Mouse (Mus musculus): ENCODE measurements around the gene Usp46. TPM values are rescaled to one million over a fixed set of nuclear protein-coding genes. Genes with fewer than 3 reads are reported as not detected.

The Usp46 gene
- total and polyA plus RNA-seq, 3 experiments, result 1.7 to 22.5 (median 16.3) TPM

- Histone ChIP-seq H3K36me3 (replicated peaks) (peaks cover 84% of the 10 kb centered on the region), H3K4me1 (ENCODE audit: insufficient read depth, low read depth, low read length) (peaks cover 35% of the 10 kb centered on the region), H3K27me3 (ENCODE audit: insufficient read depth, low read length) (no peaks in the 10 kb centered on the region), H3K9me3 (replicated peaks) (no peaks in the 10 kb centered on the region), H3K4me3 (ENCODE audit: low read depth, low read length) (no peak overlapping the region)
- DNase-seq (ENCODE audit: low spot score), result no peak
- TF ChIP-seq GATA1 (IDR thresholded peaks at IDR 0.05; ENCODE audit: borderline replicate concordance, low read length) (no peak), TAL1 (conservative IDR thresholded peaks at IDR 0.05; ENCODE audit: low read depth, low read length) (no peak), POLR2AphosphoS5 (IDR thresholded peaks at IDR 0.05; ENCODE audit: insufficient replicate concordance, low read depth, low read length) (no peak), GATA2 (IDR thresholded peaks at IDR 0.05; ENCODE audit: borderline replicate concordance, low read depth, low read length) (no peak), CTCF (IDR thresholded peaks at IDR 0.05; ENCODE audit: low read depth, low read length) (no peak)
- ATAC-seq (ENCODE audit: extremely low read depth, insufficient number of reproducible peaks, low FRiP score, poor library complexity, severe bottlenecking), result no peak
Measured at GRCm38 (mm10) chr5:74052171-74052909, 15.9 kb downstream of the Usp46 start.

- peaks cover 32% of the 10 kb centered on the region for H3K4me1 ChIP-seq (ENCODE audit: insufficient read depth, low read depth, low read length)
- TF ChIP-seq GATA2 (IDR thresholded peaks at IDR 0.05; ENCODE audit: borderline replicate concordance, low read depth, low read length), result no peak
- no peak for TF ChIP-seq CTCF (IDR thresholded peaks at IDR 0.05; ENCODE audit: low read depth, low read length)
- TF ChIP-seq GATA1 (IDR thresholded peaks at IDR 0.05; ENCODE audit: borderline replicate concordance, low read length), result no peak
- TF ChIP-seq POLR2AphosphoS5 (IDR thresholded peaks at IDR 0.05; ENCODE audit: insufficient replicate concordance, low read depth, low read length), result no peak
- TF ChIP-seq TAL1 (conservative IDR thresholded peaks at IDR 0.05; ENCODE audit: low read depth, low read length), result no peak
- no peaks in the 10 kb centered on the region for H3K27me3 ChIP-seq (ENCODE audit: insufficient read depth, low read length)
- H3K4me3 ChIP-seq (ENCODE audit: low read depth, low read length), result no peak overlapping the region
- ATAC-seq (ENCODE audit: extremely low read depth, insufficient number of reproducible peaks, low FRiP score, poor library complexity, severe bottlenecking) (no peak), DNase-seq (ENCODE audit: low spot score) (no peak)
- H3K9me3 ChIP-seq (replicated peaks), result no peaks in the 10 kb centered on the region
- peaks cover 85% of the 10 kb centered on the region for H3K36me3 ChIP-seq (replicated peaks)
Measured at GRCm38 (mm10) chr5:74051394-74052170, 16.6 kb downstream of the Usp46 start.

GRCm38 (mm10) chr5:74050903-74051302 lies 17.3 kb downstream of the Usp46 start:
- no peak for TF ChIP-seq GATA1 (IDR thresholded peaks at IDR 0.05; ENCODE audit: borderline replicate concordance, low read length)
- TF ChIP-seq CTCF (IDR thresholded peaks at IDR 0.05; ENCODE audit: low read depth, low read length), result no peak
- TF ChIP-seq TAL1 (conservative IDR thresholded peaks at IDR 0.05; ENCODE audit: low read depth, low read length), result no peak
- TF ChIP-seq POLR2AphosphoS5 (IDR thresholded peaks at IDR 0.05; ENCODE audit: insufficient replicate concordance, low read depth, low read length), result no peak
- no peak for TF ChIP-seq GATA2 (IDR thresholded peaks at IDR 0.05; ENCODE audit: borderline replicate concordance, low read depth, low read length)
- DNase-seq (ENCODE audit: low spot score), result no peak
- peaks cover 86% of the 10 kb centered on the region for H3K36me3 ChIP-seq (replicated peaks)

GRCm38 (mm10) chr5:74048846-74049495 lies 19.3 kb downstream of the Usp46 start:
- no peak for DNase-seq (ENCODE audit: low spot score)
- Histone ChIP-seq H3K9me3 (replicated peaks) (no peaks in the 10 kb centered on the region), H3K4me1 (ENCODE audit: insufficient read depth, low read depth, low read length) (peaks cover 36% of the 10 kb centered on the region), H3K27me3 (ENCODE audit: insufficient read depth, low read length) (no peaks in the 10 kb centered on the region), H3K36me3 (replicated peaks) (peaks cover 90% of the 10 kb centered on the region), H3K4me3 (ENCODE audit: low read depth, low read length) (no peak overlapping the region)
- no peak for ATAC-seq (ENCODE audit: extremely low read depth, insufficient number of reproducible peaks, low FRiP score, poor library complexity, severe bottlenecking)
- TF ChIP-seq GATA1 (IDR thresholded peaks at IDR 0.05; ENCODE audit: borderline replicate concordance, low read length) (no peak), POLR2AphosphoS5 (IDR thresholded peaks at IDR 0.05; ENCODE audit: insufficient replicate concordance, low read depth, low read length) (no peak), CTCF (IDR thresholded peaks at IDR 0.05; ENCODE audit: low read depth, low read length) (no peak), TAL1 (conservative IDR thresholded peaks at IDR 0.05; ENCODE audit: low read depth, low read length) (no peak), GATA2 (IDR thresholded peaks at IDR 0.05; ENCODE audit: borderline replicate concordance, low read depth, low read length) (no peak)

More at GRCm38 (mm10) chr5:74050903-74051302, 17.3 kb downstream of the Usp46 start:
- H3K9me3 ChIP-seq (replicated peaks), result no peaks in the 10 kb centered on the region
- no peaks in the 10 kb centered on the region for H3K27me3 ChIP-seq (ENCODE audit: insufficient read depth, low read length)
- H3K4me1 ChIP-seq (ENCODE audit: insufficient read depth, low read depth, low read length), result peaks cover 32% of the 10 kb centered on the region
- ATAC-seq (ENCODE audit: extremely low read depth, insufficient number of reproducible peaks, low FRiP score, poor library complexity, severe bottlenecking), result no peak; the same call in 1 of the 2 replicates
- no peak overlapping the region for H3K4me3 ChIP-seq (ENCODE audit: low read depth, low read length)

GRCm38 (mm10) chr5:74044591-74044990 lies 23.6 kb downstream of the Usp46 start:
- no peak for TF ChIP-seq TAL1 (conservative IDR thresholded peaks at IDR 0.05; ENCODE audit: low read depth, low read length)
- no peak for TF ChIP-seq POLR2AphosphoS5 (IDR thresholded peaks at IDR 0.05; ENCODE audit: insufficient replicate concordance, low read depth, low read length)
- no peak for TF ChIP-seq CTCF (IDR thresholded peaks at IDR 0.05; ENCODE audit: low read depth, low read length)
- no peak for TF ChIP-seq GATA2 (IDR thresholded peaks at IDR 0.05; ENCODE audit: borderline replicate concordance, low read depth, low read length)
- TF ChIP-seq GATA1 (IDR thresholded peaks at IDR 0.05; ENCODE audit: borderline replicate concordance, low read length), result no peak
- Histone ChIP-seq H3K27me3 (ENCODE audit: insufficient read depth, low read length) (no peaks in the 10 kb centered on the region), H3K9me3 (replicated peaks) (no peaks in the 10 kb centered on the region), H3K4me3 (ENCODE audit: low read depth, low read length) (no peak overlapping the region), H3K4me1 (ENCODE audit: insufficient read depth, low read depth, low read length) (peaks cover 32% of the 10 kb centered on the region), H3K36me3 (replicated peaks) (peaks cover 81% of the 10 kb centered on the region)
- DNase-seq (ENCODE audit: low spot score) (no peak), ATAC-seq (ENCODE audit: extremely low read depth, insufficient number of reproducible peaks, low FRiP score, poor library complexity, severe bottlenecking) (no peak)

All from G1E (cell line).